Comparison of ENCODE assay signal across 7 mouse cellular contexts in the genomic region with DNA sequence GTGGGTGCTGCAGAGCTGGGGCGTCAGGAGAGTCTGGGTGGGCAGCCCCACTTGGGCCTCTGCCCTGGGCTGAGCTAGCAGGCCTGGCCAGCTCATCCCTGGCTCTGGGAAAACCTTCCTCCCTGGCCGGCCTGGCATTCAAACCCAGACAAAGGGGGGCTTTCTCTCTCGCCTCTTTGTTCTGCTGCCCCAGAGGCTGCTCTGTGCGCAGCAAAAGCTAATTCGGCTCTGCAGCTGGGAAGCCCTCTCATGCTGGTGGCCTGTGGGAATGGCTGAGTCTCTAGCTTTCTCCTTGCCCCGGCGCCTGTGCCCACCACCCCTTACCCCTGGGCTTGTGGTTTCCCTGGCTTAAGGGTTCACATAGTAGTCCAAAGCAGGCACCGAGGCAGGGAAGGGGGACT. TPM values are rescaled to one million over a fixed set of nuclear protein-coding genes. Genes with fewer than 3 reads are reported as not detected.
DNase-seq lines count a peak whose midpoint lies in the region; ATAC-seq and TF ChIP-seq lines count a peak whose summit lies in the region.

No protein-coding gene starts in this region.

- H3K36me3 ChIP-seq in forebrain, embryonic 11.5 days (ENCODE audit: control insufficient read depth, insufficient read depth, low read length) = no peaks in the 10 kb centered on the region
- peaks cover 28% of the 10 kb centered on the region; the same call in 1 of the 2 replicates for H3K36me3 ChIP-seq in intestine, postnatal 0 days (ENCODE audit: control insufficient read depth, insufficient read depth)

- WGBS in lung, adult 2 months = 42% methylated on average over 8 of the region's 8 CpGs
- 20% methylated on average over 8 of the region's 8 CpGs for WGBS in forebrain, embryonic 11.5 days
- WGBS in intestine, postnatal 0 days = 90% methylated on average over 8 of the region's 8 CpGs

- H3K9me3 ChIP-seq in forebrain, embryonic 11.5 days (ENCODE audit: control insufficient read depth, low read length) = no peaks in the 10 kb centered on the region
- no peaks in the 10 kb centered on the region for H3K9me3 ChIP-seq in intestine, postnatal 0 days (ENCODE audit: control insufficient read depth)

- TF ChIP-seq POLR2A in lung, adult 2 months (IDR thresholded peaks at IDR 0.05; ENCODE audit: borderline replicate concordance, extremely low read depth, low read depth, low read length) = no peak

- H3K4me1 ChIP-seq in lung, adult 2 months (ENCODE audit: control insufficient read depth, insufficient read depth, low read length) = peaks cover 58% of the 10 kb centered on the region
- H3K4me1 ChIP-seq in forebrain, embryonic 11.5 days (replicated peaks; ENCODE audit: control insufficient read depth, insufficient read depth, low read length) = peaks cover 38% of the 10 kb centered on the region
- peaks cover 29% of the 10 kb centered on the region; the same call in 1 of the 2 replicates for H3K4me1 ChIP-seq in intestine, postnatal 0 days (replicated peaks; ENCODE audit: control insufficient read depth, insufficient read depth, low read length)

- ATAC-seq in forebrain, embryonic 11.5 days (replicated peaks; ENCODE audit: low FRiP score) = peak; percentile 30
- no peak for ATAC-seq in intestine, postnatal 0 days

- H3K27ac ChIP-seq in forebrain, embryonic 11.5 days (ENCODE audit: low read depth, low read length) = peak overlapping the region; percentile 82
- H3K27ac ChIP-seq in intestine, postnatal 0 days (ENCODE audit: low read depth, low read length) = peak overlapping the region; percentile 55; the same call in 1 of the 2 replicates

- peak; percentile 9 for DNase-seq in lung, adult 2 months
- no peak for DNase-seq in lung, postnatal 25 days (ENCODE audit: low spot score)
- DNase-seq in forebrain, embryonic 11.5 days (ENCODE audit: low spot score) = peak; percentile 77
- peak; percentile 56 for DNase-seq in retina, embryonic 14.5 days (ENCODE audit: low spot score)
- no peak for DNase-seq in urinary bladder, postnatal 4 days (ENCODE audit: low spot score in 2 of 2)
- no peak for DNase-seq in frontal cortex, postnatal 14 days (ENCODE audit: low spot score in 2 of 2)

- no peak for TF ChIP-seq CTCF in lung, adult 2 months (IDR thresholded peaks at IDR 0.05; ENCODE audit: insufficient read depth, low read length)
- TF ChIP-seq CTCF in intestine, postnatal 0 days (IDR thresholded peaks at IDR 0.05; ENCODE audit: low read depth) = no peak

- no peak overlapping the region for H3K4me3 ChIP-seq in lung, adult 2 months (replicated peaks; ENCODE audit: extremely low read depth, low read depth, low read length)
- H3K4me3 ChIP-seq in forebrain, embryonic 11.5 days (ENCODE audit: low read depth, low read length) = peak overlapping the region; percentile 1
- no peak overlapping the region for H3K4me3 ChIP-seq in intestine, postnatal 0 days (ENCODE audit: low read depth, low read length)

- peak overlapping the region; percentile 31 for H3K4me2 ChIP-seq in forebrain, embryonic 11.5 days (ENCODE audit: low read depth, low read length, severe bottlenecking)
- peak overlapping the region; percentile 85 for H3K4me2 ChIP-seq in intestine, postnatal 0 days (replicated peaks; ENCODE audit: low read depth)

- H3K27me3 ChIP-seq in forebrain, embryonic 11.5 days (ENCODE audit: control insufficient read depth, insufficient read depth, low read length) = no peaks in the 10 kb centered on the region
- H3K27me3 ChIP-seq in intestine, postnatal 0 days (replicated peaks; ENCODE audit: control insufficient read depth, insufficient read depth, low read length) = no peaks in the 10 kb centered on the region

- peak overlapping the region; percentile 39 for H3K9ac ChIP-seq in forebrain, embryonic 11.5 days (ENCODE audit: low read length)
- 0 out of 2 replicates have a peak overlapping the region, but pooled peaks have one; percentile 1 for H3K9ac ChIP-seq in intestine, postnatal 0 days (ENCODE audit: low read depth, low read length)

RNA-seq across cellular contexts. Expression of a gene that starts 5.7 kb away (rescaled TPM):
- polyA plus RNA-seq in lung, adult 2 months (2012; rRNA removed) = 87.2 and 115 TPM in 2 replicates
- polyA plus RNA-seq in forebrain, embryonic 11.5 days (2014; fragmentation: Nextera tagmentation; extraction: Ambion mirVana) = 30.7 and 39.5 TPM in 2 replicates
- 16.7 and 17.1 TPM in 2 replicates for polyA plus RNA-seq in intestine, postnatal 0 days (2015; fragmentation: Nextera tagmentation; extraction: Ambion mirVana)

Comparison
In these comparisons a context has a peak if more than half of its experiments do, and no peak if none do; other contexts are left out.
1. DNase-seq: peak in lung, adult 2 months (single experiment), forebrain, embryonic 11.5 days (single experiment) and retina, embryonic 14.5 days (single experiment); none in lung, postnatal 25 days (single experiment), urinary bladder, postnatal 4 days (0 of 2) and frontal cortex, postnatal 14 days (0 of 2).